Mouse (Mus musculus) neutrophil, adult 59 days (primary cell): ENCODE measurements around the gene Gpr142. TPM values are rescaled to one million over a fixed set of nuclear protein-coding genes. Genes with fewer than 3 reads are reported as not detected.

Experiments used
- total RNA-seq, 2 experiments: library from RNA; stranded (reverse); gene quantifications; 1 replicate in 1 of 2; 2 replicates in 1 of 2; pipeline ENCODE4 v1.2.4; 2023

The Gpr142 gene
- not detected for total RNA-seq

DNA sequence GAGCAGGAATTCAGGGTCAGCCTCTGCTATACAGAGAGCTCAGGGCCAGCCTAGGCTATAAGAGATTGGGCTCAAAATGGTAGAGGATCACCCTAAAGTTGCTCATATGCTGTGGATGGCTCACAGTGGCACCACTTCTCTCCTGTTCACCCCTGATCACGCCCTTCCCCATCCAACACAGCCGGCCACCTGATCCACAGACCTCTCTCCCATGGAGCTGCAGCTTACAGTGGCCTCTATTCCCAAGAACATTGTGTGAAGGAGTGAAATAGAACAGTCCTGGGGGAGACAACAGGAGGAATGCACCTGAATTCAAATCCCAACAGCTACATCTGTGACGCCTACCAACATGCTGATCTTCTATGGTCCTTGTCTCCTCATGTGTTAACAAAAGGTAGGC, at the start of gene Gpr142:
TSS of gene Gpr142 (plus strand) at position 301 of the 400 bp plus-strand sequence.

DNA sequence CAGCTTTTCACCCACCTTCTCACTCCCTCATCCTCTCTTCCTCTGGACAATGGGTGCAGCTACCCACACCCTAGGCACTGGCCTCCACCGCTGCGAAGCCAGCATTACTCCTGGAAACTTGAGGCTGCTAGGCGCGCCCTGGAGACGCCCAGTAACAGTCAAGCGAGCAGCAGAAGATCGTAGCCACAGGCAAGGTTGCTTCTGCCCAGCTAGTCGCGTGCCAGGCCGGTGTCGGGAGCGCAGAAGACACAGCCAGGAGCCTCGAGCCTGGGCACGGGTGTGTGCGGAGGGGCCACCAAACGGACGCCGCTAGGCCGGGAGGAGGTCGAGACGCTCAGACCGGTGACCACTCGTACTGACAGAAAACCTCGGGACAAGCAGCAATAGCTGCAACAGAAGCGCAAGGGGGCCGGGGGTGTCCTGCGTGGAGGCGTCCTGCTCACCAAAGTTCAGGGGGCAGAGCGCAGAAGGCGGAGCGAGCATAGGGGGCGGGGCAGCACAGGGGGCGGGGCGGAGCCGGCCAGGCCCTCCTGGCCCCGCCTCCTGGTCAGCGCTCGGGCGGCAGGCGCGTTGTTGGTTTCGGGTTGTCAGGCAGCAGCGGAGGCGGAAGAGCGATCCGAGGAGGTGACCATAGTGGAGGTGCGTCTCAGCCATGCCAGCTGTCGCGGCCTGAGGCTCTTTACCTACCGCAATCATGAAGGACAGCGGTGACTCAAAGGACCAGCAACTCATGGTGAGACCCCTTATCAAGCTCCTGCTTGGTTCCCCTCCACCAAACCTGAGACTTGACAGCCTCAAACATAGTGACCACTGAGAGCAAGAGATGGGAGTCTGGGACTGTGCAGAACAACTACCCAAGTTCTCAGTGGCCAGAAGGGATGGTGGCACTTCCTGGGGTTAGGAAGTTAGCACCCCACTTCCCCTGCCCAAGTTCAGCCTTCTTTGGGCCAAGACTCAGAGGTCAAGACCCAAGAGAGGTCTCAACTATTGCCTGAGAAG, 33.6 kb upstream of the Gpr142 start, which contains the start of gene Kif19a:
TSS of gene Kif19a (plus strand) at position 569 of the 999 bp plus-strand sequence.

DNA sequence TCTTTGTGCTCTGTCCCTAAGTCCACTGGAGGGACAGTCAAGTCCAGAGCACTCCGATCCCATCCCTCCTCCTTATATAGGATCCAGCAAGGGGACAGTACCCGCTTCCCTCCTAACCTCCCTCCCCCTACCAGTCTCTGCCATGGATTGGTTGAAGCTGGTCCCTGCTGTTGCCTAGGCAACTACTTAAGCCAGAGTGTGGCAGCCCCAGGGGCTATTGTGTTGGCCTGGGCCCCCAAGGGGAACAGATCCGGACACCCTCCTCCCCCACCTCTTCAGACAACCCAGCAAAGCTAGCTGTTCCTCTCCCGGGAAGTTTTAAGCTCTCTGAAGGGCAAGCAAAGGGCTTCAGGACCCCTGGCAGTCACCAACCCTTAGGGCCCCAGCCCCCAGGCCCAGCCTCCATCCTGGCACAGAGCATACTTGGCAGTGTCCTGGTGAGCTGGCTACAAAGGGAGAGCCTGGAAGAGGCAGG, 2.8 kb upstream of the Gpr142 start, which contains the start of gene Btbd17:
TSS of gene Btbd17 (minus strand) at position 98 of the 475 bp plus-strand sequence.

DNA sequence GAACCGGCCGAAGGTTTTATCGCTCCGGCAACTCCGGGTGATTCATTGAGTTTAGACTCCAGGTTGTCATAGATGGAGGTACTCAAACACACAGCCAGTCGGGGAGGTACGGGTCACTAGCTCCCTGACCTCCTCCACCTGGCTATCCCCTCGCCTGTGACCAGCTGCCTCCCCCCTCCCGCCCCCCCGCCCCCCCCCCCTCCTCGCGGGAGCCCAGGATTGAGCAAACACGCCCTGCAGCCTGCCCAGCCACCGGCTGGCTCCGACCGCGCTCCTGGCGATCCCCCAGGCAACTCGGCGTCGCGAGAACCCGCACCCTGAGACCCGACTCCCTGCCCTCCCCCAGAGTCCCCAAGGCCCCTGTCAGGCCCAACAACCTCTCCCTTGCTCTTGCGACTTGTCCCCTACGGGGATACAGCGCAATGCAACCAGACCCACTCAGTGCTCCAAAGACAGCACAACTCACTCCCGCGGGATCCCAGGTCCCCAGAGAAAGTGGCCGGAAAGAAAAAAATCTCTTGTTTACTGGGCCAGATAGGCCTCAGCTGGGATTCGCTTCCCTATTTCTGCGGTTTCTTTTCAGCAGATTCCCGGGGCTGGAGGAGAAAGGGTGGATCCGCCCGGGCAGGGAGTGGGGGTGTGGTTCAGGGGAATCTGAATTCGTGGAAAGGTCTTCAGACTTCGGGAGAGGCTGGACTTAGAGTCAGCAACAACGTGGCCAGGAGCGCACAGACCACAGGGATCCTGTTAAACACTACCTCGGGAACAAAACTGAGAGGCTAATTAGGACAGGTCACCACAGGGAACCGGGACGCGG, 51.9 kb downstream of the Gpr142 start, which contains the start of gene Gprc5c:
TSS of gene Gprc5c (plus strand) at position 701 of the 817 bp plus-strand sequence.

Other genes with a start within 250 kb of the Gpr142 start
- gene Rpl38, start 130.4 kb upstream of the Gpr142 start, total RNA-seq, result 100 to 1,000 TPM; 584 to 704 TPM
- gene Ttyh2, start 123.5 kb upstream of the Gpr142 start, total RNA-seq, result 1 to 10 TPM; 1.2 TPM
- not detected for gene Dnaic2, start 71.5 kb upstream of the Gpr142 start, total RNA-seq
- gene Kif19a, start 33.5 kb upstream of the Gpr142 start, total RNA-seq, result under 1 TPM; 0.49 to 0.67 TPM
- not detected for gene Btbd17, start 3.0 kb upstream of the Gpr142 start, total RNA-seq
- 1 to 10 TPM; 1.6 to 2.2 TPM for gene Gprc5c, start 52.2 kb downstream of the Gpr142 start, total RNA-seq
- gene Cd300a, start 91.1 kb downstream of the Gpr142 start, total RNA-seq, result 10 to 100 TPM; 57.0 to 71.4 TPM
- gene Cd300lb, start 135.5 kb downstream of the Gpr142 start, total RNA-seq, result 100 to 1,000 TPM; 129 to 147 TPM
- 1 to 10 TPM; 1.0 to 1.2 TPM for gene Cd300c, start 170.2 kb downstream of the Gpr142 start, total RNA-seq
- gene Cd300ld, start 191.0 kb downstream of the Gpr142 start, total RNA-seq, result 10 to 100 TPM; 86.6 to 92.0 TPM
- 10 to 100 TPM; 58.3 to 72.4 TPM for gene Cd300c2, start 203.0 kb downstream of the Gpr142 start, total RNA-seq
- not detected for gene Cd300ld2, start 217.3 kb downstream of the Gpr142 start, total RNA-seq
- not detected for gene Cd300ld4, start 228.1 kb downstream of the Gpr142 start, total RNA-seq
- gene Cd300ld5, start 238.8 kb downstream of the Gpr142 start, total RNA-seq, result 10 to 100 TPM in 1 of 2 experiments, 1 to 10 TPM in 1; 6.9 to 14.7 TPM
- gene Cd300ld3, start 249.5 kb downstream of the Gpr142 start, total RNA-seq, result 10 to 100 TPM in 1 of 2 experiments, 1 to 10 TPM in 1; 6.3 to 15.5 TPM